Mouse (Mus musculus) hindbrain, embryonic 11.5 days (tissue): ENCODE measurements around the gene Tars2. TPM values are rescaled to one million over a fixed set of nuclear protein-coding genes. Genes with fewer than 3 reads are reported as not detected.

Experiments used
- ATAC-seq: fragments of 200-750 bp; cut with Nextera tagmentation; 2 replicates; pipeline ENCODE4 v1.8.0; 2017; ENCODE audit warnings: mild to moderate bottlenecking, moderate TSS enrichment, moderate library complexity; ENCODE audit not compliant: low FRiP score
- DNase-seq: peaks from one replicate; pipeline ENCODE4 v3.0.0-alpha.2; 2015; ENCODE audit warnings: low spot score
- H3K27ac ChIP-seq: fragments of 300-500 bp; sonication (generic); 2 replicates; pipeline ENCODE4 v1.5.1; 2014; ENCODE audit warnings: mild to moderate bottlenecking, low read depth, low read length
- H3K27me3 ChIP-seq: fragments of 300-500 bp; sonication (generic); 2 replicates; pipeline ENCODE4 v1.6.1; 2014; ENCODE audit warnings: mild to moderate bottlenecking, low read length, moderate library complexity, mixed read lengths; ENCODE audit not compliant: control insufficient read depth, insufficient read depth
- H3K36me3 ChIP-seq: fragments of 300-500 bp; sonication (generic); 2 replicates; pipeline ENCODE4 v1.6.1; 2014; ENCODE audit warnings: mild to moderate bottlenecking, low read length, moderate library complexity, mixed read lengths; ENCODE audit not compliant: control insufficient read depth, insufficient read depth
- H3K4me1 ChIP-seq: fragments of 300-500 bp; sonication (generic); replicated peaks from 2 replicates; pipeline ENCODE4 v1.6.1; 2014; ENCODE audit warnings: low read length, mixed read lengths; ENCODE audit not compliant: control insufficient read depth, insufficient read depth
- H3K4me2 ChIP-seq: fragments of 300-500 bp; sonication (generic); replicated peaks from 2 replicates; pipeline ENCODE4 v1.6.1; 2014; ENCODE audit warnings: mild to moderate bottlenecking, low read depth, low read length
- H3K4me3 ChIP-seq: fragments of 300-500 bp; sonication (generic); 2 replicates; pipeline ENCODE4 v1.5.1; 2014; ENCODE audit warnings: low read depth, low read length
- H3K9ac ChIP-seq: fragments of 300-500 bp; sonication (generic); 2 replicates; pipeline ENCODE4 v1.6.1; 2014; ENCODE audit warnings: low read depth, low read length
- H3K9me3 ChIP-seq: fragments of 300-500 bp; sonication (generic); 2 replicates; pipeline ENCODE4 v1.6.1; 2016; ENCODE audit warnings: low read length; ENCODE audit not compliant: control insufficient read depth
- WGBS: fragments of 180-500 bp; shearing (Covaris S2); extraction: QIAGEN DNeasy Blood & Tissue Kit; methylation state at CpG from one replicate; pipeline ENCODE4 v1.1.7; 2014; 5-methylcytosine and 5-hydroxymethylcytosine counted together
- polyA plus RNA-seq: library from polyadenylated mRNA; unstranded; fragments of >200 nt; fragmentation: Nextera tagmentation; extraction: Ambion mirVana; gene quantifications from 2 replicates; pipeline ENCODE4 v1.2.1, GENCODE M21; 2014

Tars2 gene
- polyA plus RNA-seq, 1 experiment from 2014 or later: 42.6 TPM

GRCm38 (mm10) chr3:95771985-95772384, 12.0 kb upstream of the Tars2 start:
- Histone ChIP-seq H3K9ac (no peak overlapping the region), H3K4me3 (no peak overlapping the region)

DNA sequence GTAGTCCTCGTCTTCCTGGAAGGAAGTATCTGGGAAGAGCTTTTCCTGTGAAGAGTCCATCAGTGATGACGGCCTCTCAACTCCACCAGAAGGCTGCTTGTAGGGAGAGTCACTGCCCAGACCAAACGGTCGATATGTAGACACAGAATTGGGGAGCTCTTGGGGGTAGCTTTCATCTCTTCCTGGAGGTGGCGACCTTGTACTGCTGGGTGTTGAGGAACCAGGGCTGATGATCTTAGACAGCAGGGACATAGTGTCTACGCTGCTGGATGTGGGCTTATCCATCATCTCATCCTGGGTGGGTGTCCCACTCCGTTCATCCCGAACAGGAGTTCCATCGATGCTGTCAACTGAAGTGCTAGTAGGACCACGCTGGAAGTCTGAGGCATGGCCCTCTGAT, 5.5 kb upstream of the Tars2 start:
- DNase-seq: no peak
- Histone ChIP-seq H3K4me3 (no peak overlapping the region), H3K27ac (no peak overlapping the region), H3K27me3 (no peaks in the 10 kb centered on the region), H3K9me3 (no peaks in the 10 kb centered on the region), H3K9ac (no peak overlapping the region), H3K36me3 (peaks cover 15% of the 10 kb centered on the region), H3K4me2 (no peak overlapping the region), H3K4me1 (no peaks in the 10 kb centered on the region)
- WGBS: 93% methylated on average over 10 of the region's 10 CpGs
- no peak for ATAC-seq

More at GRCm38 (mm10) chr3:95771985-95772384, 12.0 kb upstream of the Tars2 start:
- no peak overlapping the region for H3K4me2 ChIP-seq
- peaks cover 9% of the 10 kb centered on the region; the same call in 1 of the 2 replicates for H3K36me3 ChIP-seq
- DNase-seq (peak; percentile 34), ATAC-seq (no peak)
- H3K27me3 ChIP-seq: no peaks in the 10 kb centered on the region
- H3K9me3 ChIP-seq: no peaks in the 10 kb centered on the region
- H3K27ac ChIP-seq: no peak overlapping the region
- H3K4me1 ChIP-seq: no peaks in the 10 kb centered on the region

GRCm38 (mm10) chr3:95763811-95764210, 3.8 kb upstream of the Tars2 start:
- no peaks in the 10 kb centered on the region for H3K27me3 ChIP-seq
- no peak for DNase-seq
- H3K36me3 ChIP-seq: peaks cover 15% of the 10 kb centered on the region
- H3K4me1 ChIP-seq: no peaks in the 10 kb centered on the region
- H3K9me3 ChIP-seq: no peaks in the 10 kb centered on the region
- WGBS: 78% methylated on average over 10 of the region's 10 CpGs
- H3K4me3 ChIP-seq: no peak overlapping the region
- H3K27ac ChIP-seq: no peak overlapping the region
- H3K9ac ChIP-seq: no peak overlapping the region
- H3K4me2 ChIP-seq: no peak overlapping the region
- ATAC-seq: no peak

DNA sequence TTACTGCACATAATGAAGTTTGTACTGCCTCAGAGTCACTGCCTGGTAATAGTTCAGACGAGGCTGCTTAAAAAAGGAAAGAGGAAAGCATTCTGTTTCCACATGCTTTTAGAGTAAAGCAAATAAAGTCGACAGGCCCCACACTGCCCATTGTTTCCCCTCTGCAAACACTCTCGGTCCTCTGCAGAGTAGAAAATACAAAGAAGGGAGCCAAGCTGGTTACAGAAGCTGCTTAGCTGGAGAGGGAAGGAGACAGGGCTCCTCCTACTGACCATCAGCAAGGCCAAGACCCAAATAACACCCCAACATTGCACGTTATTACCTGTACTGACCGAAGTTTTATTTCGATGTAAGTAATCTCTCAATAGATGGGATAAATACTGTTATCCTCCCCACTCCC, 3.0 kb upstream of the Tars2 start:
- WGBS: 60% methylated on average over 6 of the region's 6 CpGs
- peaks cover 15% of the 10 kb centered on the region for H3K36me3 ChIP-seq
- no peak for ATAC-seq

GRCm38 (mm10) chr3:95761771-95762170, 1.8 kb upstream of the Tars2 start:
- H3K9me3 ChIP-seq: no peaks in the 10 kb centered on the region
- no peak overlapping the region for H3K4me2 ChIP-seq
- no peak overlapping the region for H3K27ac ChIP-seq
- H3K9ac ChIP-seq: no peak overlapping the region
- H3K27me3 ChIP-seq: no peaks in the 10 kb centered on the region
- 60% methylated on average over 4 of the region's 4 CpGs for WGBS
- H3K4me3 ChIP-seq: no peak overlapping the region
- DNase-seq (no peak), ATAC-seq (no peak)
- H3K4me1 ChIP-seq: no peaks in the 10 kb centered on the region
- H3K36me3 ChIP-seq: peaks cover 12% of the 10 kb centered on the region

More for the DNA sequence above, 3.0 kb upstream of the Tars2 start:
- Histone ChIP-seq H3K4me1 (no peaks in the 10 kb centered on the region), H3K4me2 (no peak overlapping the region), H3K27me3 (no peaks in the 10 kb centered on the region), H3K9me3 (no peaks in the 10 kb centered on the region), H3K9ac (no peak overlapping the region), H3K27ac (no peak overlapping the region), H3K4me3 (no peak overlapping the region)
- no peak for DNase-seq

- no peak overlapping the region for H3K27ac ChIP-seq
- ATAC-seq: no peak
- no peak overlapping the region for H3K4me3 ChIP-seq
- no peak overlapping the region for H3K9ac ChIP-seq
- DNase-seq: no peak
- H3K27me3 ChIP-seq: no peaks in the 10 kb centered on the region
- peaks cover 12% of the 10 kb centered on the region for H3K36me3 ChIP-seq
- H3K9me3 ChIP-seq: no peaks in the 10 kb centered on the region
- no peaks in the 10 kb centered on the region for H3K4me1 ChIP-seq
- H3K4me2 ChIP-seq: no peak overlapping the region
These were observed 650 bp upstream of the Tars2 start for GRCm38 (mm10) chr3:95760656-95761055.

DNA sequence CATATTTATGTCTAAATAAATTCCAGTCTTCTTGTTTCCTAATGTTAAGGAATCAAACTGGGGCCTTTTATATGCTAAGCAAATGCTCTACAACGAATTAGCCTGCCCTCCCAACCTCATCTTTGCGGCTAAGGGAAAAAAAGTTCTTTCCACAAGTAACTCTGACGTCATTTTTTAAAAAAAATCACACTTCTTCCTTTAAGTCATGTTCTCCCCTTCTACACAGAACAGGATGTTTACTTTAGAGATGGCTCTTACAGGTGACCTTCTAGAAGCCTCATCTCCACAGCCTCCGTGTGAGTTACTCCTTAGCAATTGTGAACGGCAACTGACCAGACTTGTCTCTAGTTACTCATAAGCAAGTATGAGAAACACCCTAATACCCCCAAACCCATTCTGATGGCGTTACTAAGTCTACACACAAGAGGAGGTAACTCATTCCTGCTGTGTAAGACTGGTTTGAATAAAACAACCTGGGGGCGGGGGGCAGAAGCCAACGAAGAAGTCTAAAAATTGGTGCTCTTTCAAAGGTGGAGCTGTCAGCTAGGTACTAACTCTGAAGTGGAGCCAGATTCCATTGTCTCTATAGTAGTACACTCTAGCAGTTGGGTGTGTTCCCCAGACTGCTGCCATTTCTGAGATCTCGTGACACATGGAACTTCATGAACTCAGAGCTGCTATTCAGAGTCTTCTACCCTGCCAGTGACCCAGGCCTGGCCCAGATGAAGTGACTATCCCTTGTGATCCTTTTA, 1.4 kb downstream of the Tars2 start:
- DNase-seq (no peak), ATAC-seq (no peak)
- peaks cover 3% of the 10 kb centered on the region; the same call in 1 of the 2 replicates for H3K36me3 ChIP-seq
- no peaks in the 10 kb centered on the region for H3K9me3 ChIP-seq
- no peak overlapping the region for H3K9ac ChIP-seq
- H3K27me3 ChIP-seq: no peaks in the 10 kb centered on the region
- 55% methylated on average over 9 of the region's 9 CpGs for WGBS
- H3K4me3 ChIP-seq: no peak overlapping the region
- H3K4me2 ChIP-seq: no peak overlapping the region
- H3K27ac ChIP-seq: no peak overlapping the region
- no peaks in the 10 kb centered on the region for H3K4me1 ChIP-seq

GRCm38 (mm10) chr3:95756808-95757207, 3.2 kb downstream of the Tars2 start:
- peaks cover 2% of the 10 kb centered on the region; the same call in 1 of the 2 replicates for H3K36me3 ChIP-seq

More at GRCm38 (mm10) chr3:95756808-95757207, 3.2 kb downstream of the Tars2 start:
- Histone ChIP-seq H3K9ac (no peak overlapping the region), H3K4me1 (no peaks in the 10 kb centered on the region), H3K9me3 (no peaks in the 10 kb centered on the region), H3K4me2 (no peak overlapping the region), H3K27me3 (no peaks in the 10 kb centered on the region), H3K4me3 (no peak overlapping the region), H3K27ac (no peak overlapping the region)
- 89% methylated on average over 2 of the region's 2 CpGs for WGBS
- ATAC-seq: no peak
- DNase-seq: no peak
